Mouse (Mus musculus): ENCODE results near the gene Haus4. TPM values are rescaled to one million over a fixed set of nuclear protein-coding genes. Genes with fewer than 3 reads are reported as not detected.

Gene Haus4
- polyA plus RNA-seq, 1 experiment = 9.6 TPM

DNA sequence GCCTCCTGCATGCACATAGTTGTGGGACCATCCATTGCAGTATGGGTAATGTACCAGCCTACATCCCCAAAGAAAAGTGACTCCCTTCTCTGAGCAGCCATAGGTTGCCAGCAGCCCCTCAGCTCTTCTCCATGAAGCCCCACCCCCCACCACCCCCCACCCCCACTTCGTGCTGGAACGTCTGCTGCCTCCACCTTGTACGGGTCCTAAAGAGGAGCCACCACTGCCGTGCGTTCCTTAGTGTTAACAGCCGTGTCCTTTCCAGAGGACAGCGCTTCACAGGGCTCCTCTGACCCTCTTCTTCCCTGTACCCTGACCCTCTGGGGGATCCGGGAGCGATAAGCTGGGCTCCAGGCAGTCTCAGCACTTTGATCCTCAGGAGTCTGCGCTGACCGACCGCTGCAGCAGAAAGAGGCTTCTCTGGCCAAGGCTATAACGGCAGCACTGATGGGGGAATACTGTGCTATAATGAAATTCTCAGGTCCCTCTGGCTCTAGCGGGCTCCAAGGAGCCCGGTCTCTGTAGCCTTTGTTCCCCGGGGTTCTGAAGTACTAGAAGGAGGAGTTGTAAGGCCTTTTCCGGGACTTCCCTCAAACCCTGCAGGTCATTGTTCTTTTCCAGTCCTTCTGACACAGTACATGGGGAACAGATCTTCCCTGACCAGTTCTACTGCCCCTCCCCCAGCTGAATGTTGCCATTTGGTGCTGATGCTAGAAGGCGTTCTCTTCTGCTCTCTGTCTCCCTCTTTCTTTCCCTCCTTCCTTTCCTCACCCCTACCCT lies 27.0 kb downstream of the Haus4 start:
- WGBS = 6% methylated on average over 18 of the region's 18 CpGs
- DNase-seq = peak; percentile 19
- no peak overlapping the region for H3K4me3 ChIP-seq (ENCODE audit: insufficient read depth, low read depth, low read length)

DNA sequence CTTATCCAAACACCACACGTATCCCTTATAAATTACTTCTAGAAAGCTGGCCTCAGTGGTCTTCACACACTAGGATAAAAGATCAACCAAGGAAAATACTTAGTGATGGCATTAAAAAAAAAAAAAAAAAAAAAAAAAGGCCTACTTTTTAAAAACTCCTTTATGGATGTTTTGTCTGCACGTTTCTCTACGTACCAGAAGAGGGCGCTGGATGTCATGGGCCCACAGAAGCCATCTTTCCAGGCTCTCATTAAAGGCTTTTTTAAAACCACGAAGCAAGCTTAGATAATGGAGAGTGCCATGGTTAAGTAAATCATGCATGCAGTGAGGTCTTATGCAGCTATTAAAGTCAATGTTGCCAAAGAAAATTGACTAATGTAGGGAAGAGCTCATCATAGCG lies 30.8 kb downstream of the Haus4 start:
- no peak for TF ChIP-seq POLR2A (IDR thresholded peaks at IDR 0.05; ENCODE audit: low read depth, low read length)
- TF ChIP-seq CTCF (conservative IDR thresholded peaks at IDR 0.05; ENCODE audit: insufficient read depth, insufficient read length, low read depth, low read length) = peak; percentile 31
- no peaks in the 10 kb centered on the region for H3K36me3 ChIP-seq (ENCODE audit: control insufficient read depth, insufficient read depth, low read length)

More for the DNA sequence above, 27.0 kb downstream of the Haus4 start:
- TF ChIP-seq CTCF (conservative IDR thresholded peaks at IDR 0.05; ENCODE audit: insufficient read depth, insufficient read length, low read depth, low read length) (no peak), POLR2A (IDR thresholded peaks at IDR 0.05; ENCODE audit: low read depth, low read length) (no peak)
- H3K4me1 ChIP-seq (ENCODE audit: control insufficient read depth, insufficient read depth, low read length) = no peaks in the 10 kb centered on the region
- no peaks in the 10 kb centered on the region for H3K27me3 ChIP-seq (replicated peaks; ENCODE audit: control insufficient read depth, insufficient read depth, low read length)
- H3K27ac ChIP-seq (ENCODE audit: insufficient read depth, low read depth, low read length) = no peak overlapping the region
- no peaks in the 10 kb centered on the region for H3K36me3 ChIP-seq (ENCODE audit: control insufficient read depth, insufficient read depth, low read length)

DNA sequence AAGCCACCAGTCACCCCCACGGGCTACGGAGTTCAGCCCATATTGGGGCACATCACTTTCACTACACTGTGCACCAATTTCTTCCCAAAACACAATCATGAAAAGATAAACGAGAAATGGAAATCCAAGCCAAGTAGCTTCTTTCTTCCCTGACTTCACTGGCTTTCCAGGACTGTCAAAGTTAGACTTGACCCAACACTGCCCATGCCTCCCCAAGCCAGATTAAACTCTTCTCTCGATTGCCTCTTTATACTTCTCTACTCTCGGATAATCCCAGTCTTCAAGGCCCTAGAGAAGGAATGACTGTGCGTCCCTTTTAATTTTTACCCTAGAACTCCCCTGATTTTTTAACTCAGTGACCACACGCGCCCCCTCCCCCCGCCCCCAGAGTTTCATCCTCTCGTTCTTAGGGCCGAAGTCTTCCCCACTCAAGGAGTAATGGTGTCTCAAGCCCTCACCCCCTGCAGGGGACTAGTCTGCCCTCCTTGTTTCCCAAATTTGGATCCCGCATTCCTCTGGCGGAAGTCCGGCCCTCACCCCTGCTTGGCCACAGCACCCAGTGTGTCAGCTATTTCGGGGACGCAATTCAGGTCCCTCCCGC lies 37.6 kb downstream of the Haus4 start:
- no peak for DNase-seq
- WGBS = 3% methylated on average over 17 of the region's 17 CpGs
- Histone ChIP-seq H3K4me1 (ENCODE audit: control insufficient read depth, insufficient read depth, low read length) (no peaks in the 10 kb centered on the region; the same call in none of the 2 replicates), H3K4me3 (ENCODE audit: insufficient read depth, low read depth, low read length) (peak overlapping the region; percentile 79), H3K36me3 (ENCODE audit: control insufficient read depth, insufficient read depth, low read length) (peaks cover 3% of the 10 kb centered on the region; the same call in 1 of the 2 replicates), H3K27ac (ENCODE audit: insufficient read depth, low read depth, low read length) (no peak overlapping the region), H3K27me3 (replicated peaks; ENCODE audit: control insufficient read depth, insufficient read depth, low read length) (no peaks in the 10 kb centered on the region)
- TF ChIP-seq POLR2A (IDR thresholded peaks at IDR 0.05; ENCODE audit: low read depth, low read length) = no peak
- no peak for TF ChIP-seq CTCF (conservative IDR thresholded peaks at IDR 0.05; ENCODE audit: insufficient read depth, insufficient read length, low read depth, low read length)

More for the DNA sequence above, 30.8 kb downstream of the Haus4 start:
- Histone ChIP-seq H3K4me3 (ENCODE audit: insufficient read depth, low read depth, low read length) (no peak overlapping the region), H3K27me3 (replicated peaks; ENCODE audit: control insufficient read depth, insufficient read depth, low read length) (no peaks in the 10 kb centered on the region), H3K27ac (ENCODE audit: insufficient read depth, low read depth, low read length) (no peak overlapping the region), H3K4me1 (ENCODE audit: control insufficient read depth, insufficient read depth, low read length) (no peaks in the 10 kb centered on the region)
- DNase-seq = no peak
- 50% methylated on average over 6 of the region's 6 CpGs for WGBS

DNA sequence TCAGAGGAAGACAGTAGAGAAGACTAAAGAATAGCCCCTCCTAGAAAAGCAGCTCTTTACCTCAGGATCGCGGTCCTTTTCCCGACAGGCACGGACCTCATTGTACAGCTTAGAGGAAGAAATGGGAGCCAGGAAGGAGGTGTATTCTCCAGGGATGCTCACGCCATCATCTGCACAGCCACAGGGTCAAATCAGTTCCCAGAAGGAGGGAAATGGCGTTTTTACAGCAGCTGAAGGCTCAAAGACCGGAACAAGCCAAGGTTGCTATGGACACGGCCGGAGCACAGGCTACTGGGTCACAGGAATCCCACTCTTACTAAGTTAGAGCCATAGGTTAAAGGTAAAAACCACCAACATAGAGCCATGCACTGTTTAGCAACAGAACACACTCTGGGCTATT lies 44.6 kb downstream of the Haus4 start:
- WGBS = 81% methylated on average over 9 of the region's 9 CpGs
- TF ChIP-seq POLR2A (IDR thresholded peaks at IDR 0.05; ENCODE audit: low read depth, low read length) = no peak
- TF ChIP-seq CTCF (conservative IDR thresholded peaks at IDR 0.05; ENCODE audit: insufficient read depth, insufficient read length, low read depth, low read length) = no peak

DNA sequence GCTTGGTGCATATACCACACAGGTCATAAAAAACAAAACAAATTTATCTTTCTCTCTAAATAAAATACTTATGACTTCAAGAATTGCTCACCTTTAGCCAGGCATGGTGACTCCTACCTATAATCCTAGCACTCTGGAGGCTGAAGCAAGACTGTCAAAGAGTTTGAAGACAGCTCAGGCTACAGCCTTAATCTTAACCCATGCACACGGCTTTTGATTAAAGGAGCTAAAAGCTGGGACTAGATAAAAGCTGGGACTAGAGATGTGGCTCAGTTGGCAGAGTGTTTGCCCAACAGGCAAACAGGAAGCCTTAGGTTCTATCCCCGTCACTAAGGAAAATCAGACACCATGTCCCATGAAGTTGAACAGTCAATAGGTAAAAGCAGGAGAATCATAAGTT lies 51.3 kb downstream of the Haus4 start:
- Histone ChIP-seq H3K27me3 (replicated peaks; ENCODE audit: control insufficient read depth, insufficient read depth, low read length) (no peaks in the 10 kb centered on the region), H3K4me3 (ENCODE audit: insufficient read depth, low read depth, low read length) (no peak overlapping the region), H3K4me1 (ENCODE audit: control insufficient read depth, insufficient read depth, low read length) (no peaks in the 10 kb centered on the region), H3K36me3 (ENCODE audit: control insufficient read depth, insufficient read depth, low read length) (no peaks in the 10 kb centered on the region; the same call in 1 of the 2 replicates), H3K27ac (ENCODE audit: insufficient read depth, low read depth, low read length) (no peak overlapping the region)
- DNase-seq = no peak
- TF ChIP-seq CTCF (conservative IDR thresholded peaks at IDR 0.05; ENCODE audit: insufficient read depth, insufficient read length, low read depth, low read length) (no peak), POLR2A (IDR thresholded peaks at IDR 0.05; ENCODE audit: low read depth, low read length) (no peak)
- WGBS = 81% methylated on average over 2 of the region's 2 CpGs

More for the DNA sequence above, 44.6 kb downstream of the Haus4 start:
- H3K27me3 ChIP-seq (replicated peaks; ENCODE audit: control insufficient read depth, insufficient read depth, low read length) = no peaks in the 10 kb centered on the region
- no peaks in the 10 kb centered on the region for H3K4me1 ChIP-seq (ENCODE audit: control insufficient read depth, insufficient read depth, low read length)
- H3K36me3 ChIP-seq (ENCODE audit: control insufficient read depth, insufficient read depth, low read length) = peaks cover 7% of the 10 kb centered on the region
- no peak overlapping the region for H3K27ac ChIP-seq (ENCODE audit: insufficient read depth, low read depth, low read length)
- DNase-seq = no peak
- H3K4me3 ChIP-seq (ENCODE audit: insufficient read depth, low read depth, low read length) = no peak overlapping the region

DNA sequence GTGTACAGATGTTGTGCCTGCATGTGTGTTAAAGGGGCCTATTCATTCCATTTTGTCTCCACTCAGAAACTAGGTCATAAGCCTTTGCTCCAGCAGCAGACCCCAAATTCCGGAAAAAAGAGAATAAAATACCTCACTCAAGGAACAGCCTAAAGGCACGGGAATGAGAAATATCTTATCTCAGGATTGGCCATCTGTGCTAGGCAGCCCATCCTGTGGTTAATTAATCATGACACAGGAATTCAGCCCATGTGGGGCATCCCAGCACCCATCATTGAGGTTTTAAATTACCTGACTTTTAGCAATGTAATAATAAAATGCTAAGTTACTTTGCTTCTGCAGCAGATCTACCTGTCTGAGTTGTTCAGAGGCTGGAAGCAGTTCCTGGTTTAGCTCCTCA lies 53.1 kb downstream of the Haus4 start:
- no peaks in the 10 kb centered on the region for H3K27me3 ChIP-seq (replicated peaks; ENCODE audit: control insufficient read depth, insufficient read depth, low read length)
- 69% methylated on average over 2 of the region's 2 CpGs for WGBS

DNA sequence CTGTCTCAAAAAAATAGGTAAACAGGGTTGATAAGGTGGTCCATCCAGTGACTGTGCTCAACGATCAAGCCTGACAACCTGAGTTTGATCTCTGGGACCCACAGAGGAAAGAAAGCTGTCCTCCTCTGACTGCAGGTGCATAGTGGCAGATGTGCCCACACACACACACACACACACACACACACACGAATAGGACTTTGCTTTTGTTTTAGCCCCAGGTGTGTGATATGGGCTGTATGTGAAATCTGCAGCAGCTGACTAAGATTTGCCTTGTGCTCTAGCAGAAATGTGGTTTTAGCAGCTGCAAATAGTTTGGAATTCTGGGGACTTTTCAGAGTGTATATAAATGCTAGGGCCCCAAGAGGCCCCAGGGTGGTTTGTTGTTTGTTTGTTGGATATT lies 55.1 kb downstream of the Haus4 start:
- Histone ChIP-seq H3K27me3 (replicated peaks; ENCODE audit: control insufficient read depth, insufficient read depth, low read length) (no peaks in the 10 kb centered on the region), H3K36me3 (ENCODE audit: control insufficient read depth, insufficient read depth, low read length) (no peaks in the 10 kb centered on the region), H3K4me3 (ENCODE audit: insufficient read depth, low read depth, low read length) (no peak overlapping the region), H3K27ac (ENCODE audit: insufficient read depth, low read depth, low read length) (no peak overlapping the region), H3K4me1 (ENCODE audit: control insufficient read depth, insufficient read depth, low read length) (no peaks in the 10 kb centered on the region)
- no peak for TF ChIP-seq CTCF (conservative IDR thresholded peaks at IDR 0.05; ENCODE audit: insufficient read depth, insufficient read length, low read depth, low read length)
- WGBS = 75% methylated on average over 2 of the region's 2 CpGs
- DNase-seq = no peak

More for the DNA sequence above, 53.1 kb downstream of the Haus4 start:
- H3K36me3 ChIP-seq (ENCODE audit: control insufficient read depth, insufficient read depth, low read length) = no peaks in the 10 kb centered on the region
- no peaks in the 10 kb centered on the region for H3K4me1 ChIP-seq (ENCODE audit: control insufficient read depth, insufficient read depth, low read length)
- TF ChIP-seq CTCF (conservative IDR thresholded peaks at IDR 0.05; ENCODE audit: insufficient read depth, insufficient read length, low read depth, low read length) (no peak), POLR2A (IDR thresholded peaks at IDR 0.05; ENCODE audit: low read depth, low read length) (no peak)
- no peak overlapping the region for H3K4me3 ChIP-seq (ENCODE audit: insufficient read depth, low read depth, low read length)
- no peak overlapping the region for H3K27ac ChIP-seq (ENCODE audit: insufficient read depth, low read depth, low read length)
- DNase-seq = no peak

All from kidney, adult 2 months (tissue).